Mouse (Mus musculus) adrenal gland, postnatal 4 days (tissue): ENCODE results near the gene Gm20825. TPM values are rescaled to one million over a fixed set of nuclear protein-coding genes. Genes with fewer than 3 reads are reported as not detected.
"Not testable (repeated sequence)": the region's sequence is repeated elsewhere in the genome, so short reads cannot be mapped to it uniquely, and the experiment has no call there.

Source experiments
- DNase-seq, 2 experiments: peaks; one replicate each; pipeline ENCODE4 v3.0.0; 2021 to 2022; ENCODE audit warnings: low spot score in 2 of 2, mixed read lengths in 2 of 2
- long read RNA-seq, 2 experiments: library from polyadenylated mRNA; stranded (forward); transcript quantifications; one replicate each; pipeline ENCODE4 v2.0.0; 2021
- total RNA-seq, 2 experiments: library from RNA; stranded (reverse); gene quantifications; 2 replicates each; pipeline ENCODE4 v1.2.3; 2021

The Gm20825 gene
- not detected for total RNA-seq
- long read RNA-seq, experiment 1 = 0 reads
- long read RNA-seq, experiment 2 = 0 reads

GRCm38 (mm10) chrY:8071407-8071806, at the start of gene Gm20825:
Gene Gm20825, minus strand, starts transcription at chrY:8071507.
- not testable (repeated sequence) for DNase-seq

Other genes with a start within 250 kb of the Gm20825 start
- not detected for gene Gm29049, start 74.3 kb downstream of the Gm20825 start, total RNA-seq
- not detected for gene Gm20824, start 186.4 kb upstream of the Gm20825 start, total RNA-seq